Mouse (Mus musculus) thymus, adult 2 months (tissue): ENCODE data around the gene Taf6.

ENCODE experiments used
- CTCF ChIP-seq: fragments of 200-500 bp; IDR thresholded peaks from 2 replicates; pipeline ENCODE4 v1.5.1; 2012; ENCODE audit warnings: mild to moderate bottlenecking, control low read depth, low read length, moderate library complexity, borderline replicate concordance; ENCODE audit not compliant: control insufficient read depth, poor library complexity, insufficient read depth; ENCODE audit errors: extremely low read depth
- POLR2A ChIP-seq: fragments of 200-500 bp; IDR thresholded peaks from 2 replicates; pipeline ENCODE4 v1.6.1; 2012; ENCODE audit warnings: mild to moderate bottlenecking, low read length, control low read depth, moderate library complexity; ENCODE audit not compliant: control insufficient read depth, poor library complexity, insufficient read depth; ENCODE audit errors: extremely low read depth

DNA sequence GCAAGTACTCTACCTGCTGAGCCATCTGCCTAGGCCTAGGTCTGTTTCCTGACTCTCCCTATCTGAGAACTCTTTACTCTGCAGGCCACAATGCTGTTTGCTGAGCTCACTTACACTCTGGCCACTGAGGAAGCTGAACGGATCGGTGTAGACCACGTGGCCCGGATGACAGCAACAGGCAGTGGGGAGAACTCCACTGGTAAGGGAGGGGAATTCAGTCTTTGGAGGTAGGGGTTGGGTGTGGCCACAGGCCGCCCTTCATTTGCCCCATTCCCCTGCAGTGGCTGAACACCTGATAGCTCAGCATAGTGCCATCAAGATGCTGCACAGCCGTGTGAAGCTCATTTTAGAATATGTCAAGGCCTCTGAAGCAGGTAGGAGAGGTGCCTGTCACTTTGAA lies 24.2 kb downstream of the Taf6 start:
- TF ChIP-seq CTCF (no peak), POLR2A (no peak)
